Mouse (Mus musculus): ENCODE data around the gene Zfp512b. TPM values are rescaled to one million over a fixed set of nuclear protein-coding genes. Genes with fewer than 3 reads are reported as not detected.

Gene Zfp512b
- polyA plus RNA-seq (2014; fragmentation: Nextera tagmentation; extraction: Ambion mirVana): 24.4 and 31.3 TPM in 2 replicates

DNA sequence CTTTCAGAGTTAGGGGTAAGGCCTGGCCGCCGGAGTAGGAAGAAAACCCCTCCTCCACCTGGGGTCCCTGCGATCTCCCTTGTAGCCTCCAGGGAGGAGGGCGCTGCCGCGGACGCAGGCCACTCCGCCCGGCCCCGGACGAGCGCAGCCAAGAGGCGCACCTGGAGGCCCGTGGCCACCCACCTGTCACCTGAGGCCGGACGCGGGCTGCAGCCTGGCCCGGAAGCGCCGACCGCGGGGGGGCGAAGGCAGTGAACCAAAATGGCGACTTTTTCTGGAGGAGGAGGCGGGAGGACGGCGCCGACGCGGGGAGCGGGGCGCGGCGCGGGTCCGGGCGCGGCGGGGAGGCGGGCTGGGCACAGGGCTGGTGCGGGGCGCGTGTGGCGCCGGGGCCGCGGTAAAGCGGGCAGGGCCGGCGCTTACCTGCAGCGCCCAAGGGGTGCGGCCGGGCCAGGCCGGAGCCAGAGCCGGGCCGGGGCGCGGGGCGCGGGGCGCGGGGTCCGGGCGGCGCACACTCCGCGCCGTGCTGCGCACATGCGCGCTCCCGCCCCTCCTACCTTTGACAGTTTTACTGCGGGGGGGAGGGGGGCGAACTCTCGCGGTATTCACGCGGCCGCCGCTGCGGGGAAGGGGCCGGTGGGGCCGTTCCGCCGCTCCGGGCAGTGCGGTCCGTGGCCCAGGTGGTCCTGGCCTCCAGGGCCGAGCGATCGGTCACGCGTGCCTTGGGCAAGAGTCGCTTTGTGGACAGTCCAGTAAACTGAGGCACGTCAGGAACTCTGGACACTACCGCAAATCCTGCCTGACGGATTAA is at the start of gene Zfp512b:
Gene Zfp512b, minus strand, starts transcription at position 573 of the 811 bp plus-strand sequence.
- Histone ChIP-seq H3K4me2 (ENCODE audit: low read depth, low read length) (peak within 1 kb of the TSS; percentile 69), H3K9ac (replicated peaks; ENCODE audit: low read length) (peak within 1 kb of the TSS; percentile 90), H3K4me3 (ENCODE audit: low read depth, low read length) (peak within 1 kb of the TSS; percentile 83), H3K36me3 (replicated peaks; ENCODE audit: control insufficient read depth, insufficient read depth, low read depth, low read length) (peaks cover 12% of the 10 kb centered on the region), H3K27me3 (ENCODE audit: control insufficient read depth, insufficient read depth, low read length) (no peaks in the 10 kb centered on the region), H3K9me3 (replicated peaks; ENCODE audit: control insufficient read depth, low read length) (no peaks in the 10 kb centered on the region), H3K27ac (replicated peaks; ENCODE audit: low read depth, low read length) (peak within 1 kb of the TSS; percentile 56), H3K4me1 (ENCODE audit: control insufficient read depth, insufficient read depth, low read length) (no peaks in the 10 kb centered on the region; the same call in 1 of the 2 replicates)
- under 1% methylated on average over 67 of the region's 97 CpGs for WGBS
- DNase-seq (ENCODE audit: low spot score) (peak; percentile 83), ATAC-seq (replicated peaks; ENCODE audit: insufficient number of reproducible peaks, low FRiP score, low TSS enrichment, low read depth) (peak; percentile 68)

- H3K36me3 ChIP-seq (replicated peaks; ENCODE audit: control insufficient read depth, insufficient read depth, low read depth, low read length): peaks cover 9% of the 10 kb centered on the region
Observed at GRCm38 (mm10) chr2:181635865-181636264, 43.3 kb upstream of the Zfp512b start.

GRCm38 (mm10) chr2:181632624-181633023 is 40.0 kb upstream of the Zfp512b start:
- no peak for ATAC-seq (replicated peaks; ENCODE audit: insufficient number of reproducible peaks, low FRiP score, low TSS enrichment, low read depth)
- DNase-seq (ENCODE audit: low spot score): no peak
- H3K9ac ChIP-seq (replicated peaks; ENCODE audit: low read length): no peak overlapping the region
- no peak overlapping the region for H3K4me3 ChIP-seq (ENCODE audit: low read depth, low read length)
- H3K4me1 ChIP-seq (ENCODE audit: control insufficient read depth, insufficient read depth, low read length): no peaks in the 10 kb centered on the region
- peaks cover 6% of the 10 kb centered on the region for H3K36me3 ChIP-seq (replicated peaks; ENCODE audit: control insufficient read depth, insufficient read depth, low read depth, low read length)
- no peaks in the 10 kb centered on the region for H3K27me3 ChIP-seq (ENCODE audit: control insufficient read depth, insufficient read depth, low read length)
- no peaks in the 10 kb centered on the region for H3K9me3 ChIP-seq (replicated peaks; ENCODE audit: control insufficient read depth, low read length)
- no peak overlapping the region for H3K27ac ChIP-seq (replicated peaks; ENCODE audit: low read depth, low read length)
- WGBS: 93% methylated on average over 6 of the region's 6 CpGs
- no peak overlapping the region for H3K4me2 ChIP-seq (ENCODE audit: low read depth, low read length)

More at GRCm38 (mm10) chr2:181635865-181636264, 43.3 kb upstream of the Zfp512b start:
- no peak for ATAC-seq (replicated peaks; ENCODE audit: insufficient number of reproducible peaks, low FRiP score, low TSS enrichment, low read depth)
- no peak for DNase-seq (ENCODE audit: low spot score)
- no peaks in the 10 kb centered on the region for H3K27me3 ChIP-seq (ENCODE audit: control insufficient read depth, insufficient read depth, low read length)
- H3K9ac ChIP-seq (replicated peaks; ENCODE audit: low read length): no peak overlapping the region
- no peaks in the 10 kb centered on the region for H3K4me1 ChIP-seq (ENCODE audit: control insufficient read depth, insufficient read depth, low read length)
- H3K4me3 ChIP-seq (ENCODE audit: low read depth, low read length): no peak overlapping the region
- no peaks in the 10 kb centered on the region for H3K9me3 ChIP-seq (replicated peaks; ENCODE audit: control insufficient read depth, low read length)
- WGBS: 85% methylated on average over 3 of the region's 3 CpGs
- H3K27ac ChIP-seq (replicated peaks; ENCODE audit: low read depth, low read length): no peak overlapping the region
- H3K4me2 ChIP-seq (ENCODE audit: low read depth, low read length): no peak overlapping the region

DNA sequence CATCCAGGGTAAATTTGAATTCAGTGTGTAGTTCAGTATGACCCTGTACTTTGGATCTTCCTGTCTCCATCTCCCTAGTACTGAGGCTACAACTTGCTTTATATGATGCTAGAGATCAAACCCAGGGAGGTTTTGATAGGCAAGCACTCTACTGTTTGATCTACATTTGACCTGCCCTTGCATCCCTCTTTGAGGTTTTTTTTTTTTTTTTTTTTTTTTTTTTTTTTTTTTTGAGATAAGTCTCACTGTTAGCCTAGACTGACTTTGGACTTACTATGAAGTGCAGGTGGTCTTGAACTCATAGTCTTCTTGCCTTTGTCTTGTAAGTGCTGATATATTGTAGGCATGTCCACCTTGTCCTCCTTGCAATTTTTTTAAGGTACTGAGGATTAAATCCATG is 35.9 kb upstream of the Zfp512b start:
- Histone ChIP-seq H3K4me2 (ENCODE audit: low read depth, low read length) (no peak overlapping the region), H3K9me3 (replicated peaks; ENCODE audit: control insufficient read depth, low read length) (no peaks in the 10 kb centered on the region), H3K27ac (replicated peaks; ENCODE audit: low read depth, low read length) (no peak overlapping the region), H3K4me1 (ENCODE audit: control insufficient read depth, insufficient read depth, low read length) (no peaks in the 10 kb centered on the region), H3K9ac (replicated peaks; ENCODE audit: low read length) (no peak overlapping the region), H3K36me3 (replicated peaks; ENCODE audit: control insufficient read depth, insufficient read depth, low read depth, low read length) (no peaks in the 10 kb centered on the region; the same call in none of the 2 replicates), H3K27me3 (ENCODE audit: control insufficient read depth, insufficient read depth, low read length) (no peaks in the 10 kb centered on the region), H3K4me3 (ENCODE audit: low read depth, low read length) (no peak overlapping the region)
- DNase-seq (ENCODE audit: low spot score): no peak
- no peak for ATAC-seq (replicated peaks; ENCODE audit: insufficient number of reproducible peaks, low FRiP score, low TSS enrichment, low read depth)

GRCm38 (mm10) chr2:181623401-181623800 is 30.8 kb upstream of the Zfp512b start:
- Histone ChIP-seq H3K4me1 (ENCODE audit: control insufficient read depth, insufficient read depth, low read length) (no peaks in the 10 kb centered on the region), H3K27ac (replicated peaks; ENCODE audit: low read depth, low read length) (no peak overlapping the region), H3K4me3 (ENCODE audit: low read depth, low read length) (no peak overlapping the region), H3K9ac (replicated peaks; ENCODE audit: low read length) (no peak overlapping the region), H3K9me3 (replicated peaks; ENCODE audit: control insufficient read depth, low read length) (no peaks in the 10 kb centered on the region), H3K27me3 (ENCODE audit: control insufficient read depth, insufficient read depth, low read length) (no peaks in the 10 kb centered on the region), H3K36me3 (replicated peaks; ENCODE audit: control insufficient read depth, insufficient read depth, low read depth, low read length) (peaks cover 7% of the 10 kb centered on the region; the same call in 1 of the 2 replicates), H3K4me2 (ENCODE audit: low read depth, low read length) (no peak overlapping the region)
- peak; percentile 28 for DNase-seq (ENCODE audit: low spot score)
- ATAC-seq (replicated peaks; ENCODE audit: insufficient number of reproducible peaks, low FRiP score, low TSS enrichment, low read depth): no peak

- H3K36me3 ChIP-seq (replicated peaks; ENCODE audit: control insufficient read depth, insufficient read depth, low read depth, low read length): peaks cover 7% of the 10 kb centered on the region; the same call in 1 of the 2 replicates
- H3K4me2 ChIP-seq (ENCODE audit: low read depth, low read length): no peak overlapping the region
- H3K27ac ChIP-seq (replicated peaks; ENCODE audit: low read depth, low read length): no peak overlapping the region
- no peaks in the 10 kb centered on the region for H3K9me3 ChIP-seq (replicated peaks; ENCODE audit: control insufficient read depth, low read length)
- 87% methylated on average over 5 of the region's 5 CpGs for WGBS
- no peak for DNase-seq (ENCODE audit: low spot score)
- H3K27me3 ChIP-seq (ENCODE audit: control insufficient read depth, insufficient read depth, low read length): no peaks in the 10 kb centered on the region
- ATAC-seq (replicated peaks; ENCODE audit: insufficient number of reproducible peaks, low FRiP score, low TSS enrichment, low read depth): no peak
- H3K9ac ChIP-seq (replicated peaks; ENCODE audit: low read length): no peak overlapping the region
- H3K4me3 ChIP-seq (ENCODE audit: low read depth, low read length): no peak overlapping the region
- H3K4me1 ChIP-seq (ENCODE audit: control insufficient read depth, insufficient read depth, low read length): no peaks in the 10 kb centered on the region
Observed at GRCm38 (mm10) chr2:181618761-181619495, 26.3 kb upstream of the Zfp512b start.

DNA sequence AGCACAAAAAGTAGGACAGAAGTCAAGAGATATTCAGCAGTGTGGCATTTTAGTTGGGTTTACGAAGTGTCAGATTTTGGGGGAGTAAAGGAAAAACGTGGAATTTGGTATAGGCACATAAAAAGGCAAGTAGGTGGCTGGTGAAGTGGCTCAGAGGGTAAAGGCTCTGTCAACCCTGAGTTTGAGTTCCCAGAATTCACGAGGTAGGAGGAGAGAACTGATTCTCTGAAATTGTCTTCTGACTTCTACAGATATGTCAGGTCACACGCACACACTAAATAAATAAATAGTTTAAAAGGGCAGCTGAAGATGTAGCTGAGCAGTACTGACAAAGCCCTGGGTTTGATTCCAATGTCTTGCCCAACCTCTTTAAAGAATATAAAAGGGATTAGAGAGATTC is 9.8 kb upstream of the Zfp512b start:
- H3K4me3 ChIP-seq (ENCODE audit: low read depth, low read length): peak overlapping the region; percentile 96; the same call in 1 of the 2 replicates
- H3K36me3 ChIP-seq (replicated peaks; ENCODE audit: control insufficient read depth, insufficient read depth, low read depth, low read length): no peaks in the 10 kb centered on the region
- no peak overlapping the region for H3K9ac ChIP-seq (replicated peaks; ENCODE audit: low read length)
- DNase-seq (ENCODE audit: low spot score) (no peak), ATAC-seq (replicated peaks; ENCODE audit: insufficient number of reproducible peaks, low FRiP score, low TSS enrichment, low read depth) (no peak)
- WGBS: 73% methylated on average over 4 of the region's 4 CpGs
- no peaks in the 10 kb centered on the region for H3K9me3 ChIP-seq (replicated peaks; ENCODE audit: control insufficient read depth, low read length)
- no peak overlapping the region for H3K27ac ChIP-seq (replicated peaks; ENCODE audit: low read depth, low read length)
- no peak overlapping the region for H3K4me2 ChIP-seq (ENCODE audit: low read depth, low read length)
- peaks cover 3% of the 10 kb centered on the region; the same call in 1 of the 2 replicates for H3K4me1 ChIP-seq (ENCODE audit: control insufficient read depth, insufficient read depth, low read length)
- no peaks in the 10 kb centered on the region for H3K27me3 ChIP-seq (ENCODE audit: control insufficient read depth, insufficient read depth, low read length)

DNA sequence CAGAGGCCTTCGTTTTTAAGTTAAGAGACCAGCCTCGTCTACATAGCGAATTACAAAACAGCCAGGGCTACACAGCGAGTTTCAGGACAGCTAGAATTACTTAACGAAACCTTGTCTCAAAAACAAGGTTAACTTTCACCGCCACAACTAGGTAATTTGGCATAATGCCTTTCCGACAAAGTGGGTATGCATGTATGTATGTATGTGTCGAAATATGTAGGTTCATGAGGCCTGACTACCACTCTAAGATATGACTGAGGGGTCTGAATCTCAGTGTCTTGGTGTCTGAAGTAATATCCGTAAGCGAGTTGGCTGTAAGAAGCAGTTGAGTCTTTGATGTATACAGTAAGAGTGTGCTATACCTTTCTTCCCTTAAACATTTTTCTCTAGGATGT is 9.1 kb upstream of the Zfp512b start:
- H3K4me1 ChIP-seq (ENCODE audit: control insufficient read depth, insufficient read depth, low read length): peaks cover 3% of the 10 kb centered on the region; the same call in 1 of the 2 replicates
- H3K9ac ChIP-seq (replicated peaks; ENCODE audit: low read length): peak overlapping the region; percentile 83
- H3K36me3 ChIP-seq (replicated peaks; ENCODE audit: control insufficient read depth, insufficient read depth, low read depth, low read length): no peaks in the 10 kb centered on the region
- H3K27me3 ChIP-seq (ENCODE audit: control insufficient read depth, insufficient read depth, low read length): no peaks in the 10 kb centered on the region
- H3K4me3 ChIP-seq (ENCODE audit: low read depth, low read length): peak overlapping the region; percentile 96
- DNase-seq (ENCODE audit: low spot score) (no peak), ATAC-seq (replicated peaks; ENCODE audit: insufficient number of reproducible peaks, low FRiP score, low TSS enrichment, low read depth) (no peak)
- peak overlapping the region; percentile 78 for H3K4me2 ChIP-seq (ENCODE audit: low read depth, low read length)
- 32% methylated on average over 10 of the region's 10 CpGs for WGBS
- H3K27ac ChIP-seq (replicated peaks; ENCODE audit: low read depth, low read length): no peak overlapping the region
- no peaks in the 10 kb centered on the region for H3K9me3 ChIP-seq (replicated peaks; ENCODE audit: control insufficient read depth, low read length)
